Mouse (Mus musculus): ENCODE measurements at regions not wholly inside any gene's neighbourhood (a gene's known extent, or its start where the extent isn't known, plus 50 kb on each side); places are given as distances from the start of the nearest gene placed in this dataset.

- no peak for DNase-seq (ENCODE audit: low spot score in 2 of 2)
Measured at GRCm38 (mm10) chr4:69197577-69197976, 243.4 kb upstream of the Brinp1 start.

- no peak for DNase-seq (ENCODE audit: low spot score in 2 of 2)
Measured at GRCm38 (mm10) chr4:69196094-69196493, 241.9 kb upstream of the Brinp1 start.

- DNase-seq (ENCODE audit: low spot score in 2 of 2), result peak; percentile 68 to 70
Measured at GRCm38 (mm10) chr4:69195645-69196044, 241.4 kb upstream of the Brinp1 start.
